Mouse (Mus musculus): ENCODE measurements around the gene Dmrtc1b.
"Not testable (repeated sequence)": the region's sequence is repeated elsewhere in the genome, so short reads cannot be mapped to it uniquely, and the experiment has no call there.

DNA sequence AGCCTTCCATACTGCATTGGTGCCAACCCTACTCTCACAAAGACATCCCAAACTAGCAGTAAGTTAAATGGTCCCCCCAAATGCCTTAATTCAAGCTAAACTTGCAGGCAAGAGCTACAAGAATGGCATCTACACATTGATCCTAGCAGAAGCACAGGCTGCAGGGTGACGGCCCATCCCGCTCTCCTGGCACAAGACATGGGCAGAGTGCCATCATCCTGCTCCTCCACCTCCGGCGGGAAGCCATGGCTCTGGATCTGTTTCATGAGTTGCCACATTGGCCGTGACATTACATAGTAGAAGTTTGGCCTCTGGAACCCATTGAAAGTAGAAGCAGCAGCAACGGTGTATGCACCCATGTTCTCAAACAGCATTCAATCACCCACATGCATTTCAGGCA, 16.6 kb downstream of the Dmrtc1b start:
- TF ChIP-seq CHD2 (IDR thresholded peaks at IDR 0.05; ENCODE audit: low read depth, low read length); MAFK (IDR thresholded peaks at IDR 0.05; ENCODE audit: insufficient read depth, low read depth, low read length); ZC3H11A (IDR thresholded peaks at IDR 0.05; ENCODE audit: borderline replicate concordance, low read depth, low read length); HCFC1 (IDR thresholded peaks at IDR 0.05; ENCODE audit: borderline replicate concordance, insufficient read depth, low read length); ZNF384 (IDR thresholded peaks at IDR 0.05; ENCODE audit: low read depth, low read length): not testable (repeated sequence)

Data from ES-E14 (cell line).